Mouse (Mus musculus): ENCODE data around the gene Ckap4. TPM values are rescaled to one million over a fixed set of nuclear protein-coding genes. Genes with fewer than 3 reads are reported as not detected.
"Not testable (repeated sequence)": the region's sequence is repeated elsewhere in the genome, so short reads cannot be mapped to it uniquely, and the experiment has no call there.

The Ckap4 gene
- polyA plus RNA-seq, 1 experiment from 2014 or later: 125 TPM

DNA sequence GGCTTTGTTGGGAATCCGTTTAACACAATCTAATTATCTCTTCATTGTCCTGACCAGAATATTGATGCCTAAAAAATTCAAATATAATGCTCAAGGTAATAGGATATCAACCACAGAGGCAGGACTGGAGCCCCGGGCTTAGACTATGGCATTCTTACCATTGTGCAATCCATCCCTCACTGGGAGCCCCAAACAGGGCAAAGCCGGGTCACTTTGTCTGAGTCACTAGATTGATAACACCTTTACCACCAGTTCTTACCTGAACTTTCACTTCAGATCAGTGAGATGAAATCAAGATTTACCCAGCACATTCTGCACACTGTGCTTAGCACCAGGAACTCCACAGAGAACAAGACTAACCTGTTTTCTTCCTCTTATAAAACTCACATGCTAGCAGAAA, 50.3 kb downstream of the Ckap4 start:
- H3K4me1 ChIP-seq: peaks cover 13% of the 10 kb centered on the region
- no peaks in the 10 kb centered on the region for H3K36me3 ChIP-seq
- H3K27ac ChIP-seq: no peak overlapping the region
- no peaks in the 10 kb centered on the region for H3K27me3 ChIP-seq
- no peak overlapping the region for H3K4me3 ChIP-seq
- WGBS: 78% methylated on average over 3 of the region's 3 CpGs
- ATAC-seq (ENCODE audit: low FRiP score): no peak
- H3K4me2 ChIP-seq (replicated peaks): no peak overlapping the region
- no peaks in the 10 kb centered on the region for H3K9me3 ChIP-seq (replicated peaks)
- no peak overlapping the region for H3K9ac ChIP-seq

DNA sequence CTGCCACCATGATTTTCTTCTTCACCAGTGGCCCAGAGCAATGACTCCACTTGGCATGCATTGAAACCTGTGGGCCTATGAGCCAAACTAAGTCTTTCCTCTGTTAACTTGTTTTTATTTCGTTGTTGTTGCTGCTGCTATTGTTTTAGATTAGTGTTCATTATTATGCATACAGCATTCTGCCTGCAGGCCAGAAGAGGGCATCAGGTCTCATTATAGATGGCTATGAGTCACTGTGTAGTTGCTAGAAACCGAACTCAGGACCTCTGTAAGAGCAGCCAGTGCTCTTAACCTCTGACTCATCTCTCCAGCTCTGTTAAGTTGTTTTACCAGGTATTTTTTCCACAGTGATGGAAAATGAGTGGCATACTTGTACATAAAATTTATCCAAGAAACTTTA, 50.8 kb downstream of the Ckap4 start:
- H3K4me1 ChIP-seq: peaks cover 13% of the 10 kb centered on the region
- H3K4me2 ChIP-seq (replicated peaks): no peak overlapping the region
- H3K27me3 ChIP-seq: no peaks in the 10 kb centered on the region
- H3K4me3 ChIP-seq: no peak overlapping the region
- H3K9ac ChIP-seq: no peak overlapping the region
- no peaks in the 10 kb centered on the region for H3K36me3 ChIP-seq
- 78% methylated on average over 2 of the region's 2 CpGs for WGBS
- H3K27ac ChIP-seq: no peak overlapping the region
- no peak for ATAC-seq (ENCODE audit: low FRiP score)
- no peaks in the 10 kb centered on the region for H3K9me3 ChIP-seq (replicated peaks)

GRCm38 (mm10) chr10:84482418-84482817, 51.4 kb downstream of the Ckap4 start:
- not testable (repeated sequence) for H3K9ac ChIP-seq; H3K27ac ChIP-seq; H3K4me2 ChIP-seq (replicated peaks); H3K4me3 ChIP-seq; H3K36me3 ChIP-seq; H3K27me3 ChIP-seq; H3K9me3 ChIP-seq (replicated peaks); ATAC-seq (ENCODE audit: low FRiP score)
- 94% methylated on average over 15 of the region's 15 CpGs for WGBS
- H3K4me1 ChIP-seq: peaks cover 20% of the 10 kb centered on the region

DNA sequence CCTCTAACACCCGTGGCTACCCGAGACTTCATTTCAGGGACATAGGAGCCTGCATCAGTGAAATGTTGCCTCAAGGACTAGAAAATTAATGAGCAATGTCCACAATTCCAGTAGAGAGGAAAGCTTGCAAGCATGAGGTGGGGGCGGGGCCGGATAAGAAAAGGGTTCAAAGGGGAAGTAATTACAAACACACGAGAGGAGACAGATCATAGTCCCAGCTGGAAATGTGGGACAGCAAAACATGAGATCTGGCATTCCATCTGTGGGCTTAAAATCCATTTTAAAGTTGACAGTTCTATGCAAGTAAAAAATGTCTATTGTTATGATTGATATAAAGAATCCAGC, 52.6 kb downstream of the Ckap4 start:
- 52% methylated on average over 5 of the region's 5 CpGs for WGBS

DNA sequence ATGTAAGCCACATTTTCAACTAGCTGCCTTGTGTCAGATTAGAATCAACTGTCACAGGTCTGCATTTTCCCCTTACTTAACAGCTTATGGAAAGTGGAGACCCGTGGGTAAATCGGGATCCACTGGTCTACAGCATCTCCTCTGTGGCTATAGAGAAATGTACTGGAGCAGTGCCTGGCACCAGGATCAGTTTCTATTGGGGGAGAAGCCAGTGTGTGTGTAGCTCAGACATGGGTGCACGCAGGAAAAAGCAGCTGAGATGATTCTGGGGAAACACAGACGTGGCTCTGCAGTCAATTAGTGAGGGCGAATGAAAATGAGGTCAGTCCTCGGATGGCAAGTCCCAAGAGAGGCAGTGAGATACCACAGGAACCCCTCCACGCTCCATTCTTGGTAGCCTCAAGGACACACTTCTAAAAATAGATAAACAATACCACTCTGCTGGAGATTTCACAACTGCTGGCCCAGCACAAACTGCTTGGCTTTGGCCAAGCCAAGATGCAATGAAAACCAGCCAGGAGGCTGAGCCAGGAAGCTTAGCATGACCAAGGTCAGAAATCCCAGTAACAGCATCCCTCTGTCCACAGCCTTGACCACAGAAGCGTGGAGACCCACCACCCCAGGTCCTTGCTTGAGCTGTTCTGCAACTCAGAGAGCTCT, 53.1 kb downstream of the Ckap4 start:
- Histone ChIP-seq H3K9ac (no peak overlapping the region), H3K27ac (no peak overlapping the region; the same call in 1 of the 2 replicates)
- WGBS: 49% methylated on average over 8 of the region's 8 CpGs

More for the DNA sequence above, 52.6 kb downstream of the Ckap4 start:
- no peak for ATAC-seq (ENCODE audit: low FRiP score)
- Histone ChIP-seq H3K4me3 (no peak overlapping the region), H3K9me3 (replicated peaks) (no peaks in the 10 kb centered on the region), H3K4me2 (replicated peaks) (no peak overlapping the region), H3K4me1 (peaks cover 28% of the 10 kb centered on the region), H3K36me3 (no peaks in the 10 kb centered on the region), H3K27me3 (no peaks in the 10 kb centered on the region), H3K9ac (no peak overlapping the region), H3K27ac (no peak overlapping the region)

DNA sequence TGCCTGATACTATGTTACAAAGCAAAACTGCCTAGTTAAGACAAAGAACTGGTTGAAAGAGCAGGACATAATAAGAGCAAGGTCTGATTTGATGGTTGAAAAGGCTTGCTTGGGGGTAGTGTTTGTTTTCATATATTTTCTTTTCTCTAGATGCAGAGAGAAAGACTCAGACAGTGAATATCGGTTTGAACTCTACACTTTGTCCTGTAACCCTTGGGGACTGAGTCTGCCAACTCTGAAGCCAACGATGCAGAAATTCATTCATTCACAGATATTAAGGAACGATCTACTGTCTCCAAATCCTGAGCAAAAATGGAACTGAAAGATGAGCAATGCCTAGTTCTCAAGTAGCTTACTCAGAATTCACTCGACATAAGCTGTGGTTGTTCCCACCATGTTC, 53.7 kb downstream of the Ckap4 start:
- no peaks in the 10 kb centered on the region for H3K9me3 ChIP-seq (replicated peaks)
- H3K4me2 ChIP-seq (replicated peaks): no peak overlapping the region
- no peaks in the 10 kb centered on the region for H3K36me3 ChIP-seq
- 46% methylated on average over 4 of the region's 4 CpGs for WGBS
- H3K4me1 ChIP-seq: peaks cover 30% of the 10 kb centered on the region
- no peak overlapping the region for H3K4me3 ChIP-seq
- no peak overlapping the region for H3K9ac ChIP-seq
- no peak overlapping the region for H3K27ac ChIP-seq
- ATAC-seq (ENCODE audit: low FRiP score): no peak
- H3K27me3 ChIP-seq: no peaks in the 10 kb centered on the region

More for the DNA sequence above, 53.1 kb downstream of the Ckap4 start:
- no peak overlapping the region for H3K4me3 ChIP-seq
- H3K36me3 ChIP-seq: no peaks in the 10 kb centered on the region
- no peak for ATAC-seq (ENCODE audit: low FRiP score)
- no peaks in the 10 kb centered on the region for H3K27me3 ChIP-seq
- H3K9me3 ChIP-seq (replicated peaks): no peaks in the 10 kb centered on the region
- no peak overlapping the region for H3K4me2 ChIP-seq (replicated peaks)
- H3K4me1 ChIP-seq: peaks cover 30% of the 10 kb centered on the region

DNA sequence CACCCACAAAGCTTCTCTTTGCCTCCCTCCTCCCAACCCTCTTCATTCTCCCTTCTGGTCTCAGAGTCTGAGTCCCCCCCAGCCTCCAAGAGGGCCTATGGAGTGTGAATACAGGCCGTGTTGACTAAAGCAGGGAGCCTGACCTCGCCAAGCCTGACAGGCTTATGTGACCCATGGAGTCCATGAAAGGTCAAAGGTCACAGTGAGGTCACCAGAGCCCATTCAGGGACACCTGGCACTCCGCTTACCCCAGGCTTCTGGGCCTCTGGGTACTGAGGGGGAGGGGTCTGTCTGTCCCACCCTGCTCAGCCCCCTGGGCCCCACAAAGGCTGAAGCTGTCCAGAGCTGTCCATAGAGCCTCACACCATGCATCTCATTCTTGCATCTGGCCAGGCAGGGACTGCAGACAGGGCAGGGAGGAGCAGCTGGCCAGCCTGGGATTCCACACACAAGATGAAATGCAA, 56.2 kb downstream of the Ckap4 start:
- WGBS: 5% methylated on average over 3 of the region's 3 CpGs
- Histone ChIP-seq H3K4me2 (replicated peaks) (no peak overlapping the region), H3K27ac (no peak overlapping the region), H3K4me1 (peaks cover 30% of the 10 kb centered on the region), H3K9me3 (replicated peaks) (no peaks in the 10 kb centered on the region), H3K4me3 (no peak overlapping the region), H3K9ac (no peak overlapping the region), H3K27me3 (no peaks in the 10 kb centered on the region), H3K36me3 (no peaks in the 10 kb centered on the region)
- peak; percentile 65 for ATAC-seq (ENCODE audit: low FRiP score)

GRCm38 (mm10) chr10:84477045-84477612, 56.7 kb downstream of the Ckap4 start:
- no peak overlapping the region for H3K27ac ChIP-seq
- H3K9ac ChIP-seq: no peak overlapping the region
- H3K4me3 ChIP-seq: no peak overlapping the region
- ATAC-seq (ENCODE audit: low FRiP score): no peak
- no peaks in the 10 kb centered on the region for H3K36me3 ChIP-seq
- no peak overlapping the region for H3K4me2 ChIP-seq (replicated peaks)
- H3K27me3 ChIP-seq: no peaks in the 10 kb centered on the region
- no peaks in the 10 kb centered on the region for H3K9me3 ChIP-seq (replicated peaks)
- WGBS: 44% methylated on average over 4 of the region's 4 CpGs
- peaks cover 30% of the 10 kb centered on the region for H3K4me1 ChIP-seq

Other genes starting within 250 kb of the Ckap4 start
- gene Nuak1, start 93.5 kb downstream of the Ckap4 start, polyA plus RNA-seq (2016; fragmentation: Nextera tagmentation; extraction: Ambion mirVana): 4.6 and 4.9 TPM in 2 replicates
- 20.0 and 22.5 TPM in 2 replicates for gene Tcp11l2, start 42.6 kb upstream of the Ckap4 start, polyA plus RNA-seq (2016; fragmentation: Nextera tagmentation; extraction: Ambion mirVana)
- 19.3 and 22.9 TPM in 2 replicates for gene Polr3b, start 88.2 kb upstream of the Ckap4 start, polyA plus RNA-seq (2016; fragmentation: Nextera tagmentation; extraction: Ambion mirVana)
- 40.9 and 49.2 TPM in 2 replicates for gene Rfx4, start 222.0 kb upstream of the Ckap4 start, polyA plus RNA-seq (2016; fragmentation: Nextera tagmentation; extraction: Ambion mirVana)